Mouse (Mus musculus): Measurements from ENCODE around the gene Nmrk2. TPM values are rescaled to one million over a fixed set of nuclear protein-coding genes. Genes with fewer than 3 reads are reported as not detected.
"Not testable (repeated sequence)": the region's sequence is repeated elsewhere in the genome, so short reads cannot be mapped to it uniquely, and the experiment has no call there.

Nmrk2 gene
- polyA plus RNA-seq, 1 experiment from 2014 or later = not detected

GRCm38 (mm10) chr10:81230438-81231332, 28.8 kb upstream of the Nmrk2 start, which contains the start of gene Atcay:
Atcay (minus strand) TSS chr10:81230833.
- Histone ChIP-seq H3K79me2 (ENCODE audit: inconsistent target) (no peaks in the 10 kb centered on the region), H3K27ac (no peak within 1 kb of the TSS), H3K36me3 (ENCODE audit: inconsistent target) (no peaks in the 10 kb centered on the region), H3K4me3 (ENCODE audit: inconsistent target) (no peak within 1 kb of the TSS)
- 16% methylated on average over 26 of the region's 27 CpGs for WGBS (ENCODE audit: missing documents)

GRCm38 (mm10) chr10:81229735-81230437, 28.0 kb upstream of the Nmrk2 start:
- WGBS (ENCODE audit: missing documents) = 15% methylated on average over 18 of the region's 20 CpGs
- Histone ChIP-seq H3K27ac (no peak overlapping the region), H3K36me3 (ENCODE audit: inconsistent target) (no peaks in the 10 kb centered on the region), H3K4me3 (ENCODE audit: inconsistent target) (no peak overlapping the region), H3K79me2 (ENCODE audit: inconsistent target) (no peaks in the 10 kb centered on the region)

- H3K79me2 ChIP-seq (ENCODE audit: inconsistent target); H3K27ac ChIP-seq; H3K4me3 ChIP-seq (ENCODE audit: inconsistent target); H3K36me3 ChIP-seq (ENCODE audit: inconsistent target): not testable (repeated sequence)
- WGBS (ENCODE audit: missing documents) = 81% methylated on average over 2 of the region's 2 CpGs
These were observed 21.9 kb upstream of the Nmrk2 start for GRCm38 (mm10) chr10:81223731-81224130.

- Histone ChIP-seq H3K79me2 (ENCODE audit: inconsistent target) (no peaks in the 10 kb centered on the region), H3K4me3 (ENCODE audit: inconsistent target) (no peak overlapping the region), H3K36me3 (ENCODE audit: inconsistent target) (no peaks in the 10 kb centered on the region), H3K27ac (no peak overlapping the region)
- WGBS (ENCODE audit: missing documents) = 51% methylated on average over 5 of the region's 5 CpGs
These were observed 19.7 kb upstream of the Nmrk2 start for GRCm38 (mm10) chr10:81221402-81222015.

GRCm38 (mm10) chr10:81217964-81218363, 16.1 kb upstream of the Nmrk2 start:
- Histone ChIP-seq H3K79me2 (ENCODE audit: inconsistent target) (no peaks in the 10 kb centered on the region), H3K4me3 (ENCODE audit: inconsistent target) (no peak overlapping the region), H3K36me3 (ENCODE audit: inconsistent target) (no peaks in the 10 kb centered on the region), H3K27ac (no peak overlapping the region)
- 16% methylated on average over 7 of the region's 7 CpGs for WGBS (ENCODE audit: missing documents)

GRCm38 (mm10) chr10:81217267-81217666, 15.4 kb upstream of the Nmrk2 start:
- WGBS (ENCODE audit: missing documents) = no CpG with 5 or more reads among the region's 1 CpGs
- not testable (repeated sequence) for H3K27ac ChIP-seq; H3K79me2 ChIP-seq (ENCODE audit: inconsistent target); H3K4me3 ChIP-seq (ENCODE audit: inconsistent target); H3K36me3 ChIP-seq (ENCODE audit: inconsistent target)

- WGBS (ENCODE audit: missing documents) = 83% methylated on average over 6 of the region's 6 CpGs
These were observed 15.0 kb upstream of the Nmrk2 start for GRCm38 (mm10) chr10:81216810-81217209.

GRCm38 (mm10) chr10:81216260-81216659, 14.4 kb upstream of the Nmrk2 start:
- no peak overlapping the region for H3K4me3 ChIP-seq (ENCODE audit: inconsistent target)
- no peak overlapping the region for H3K27ac ChIP-seq
- 65% methylated on average over 6 of the region's 6 CpGs for WGBS (ENCODE audit: missing documents)
- H3K79me2 ChIP-seq (ENCODE audit: inconsistent target) = no peaks in the 10 kb centered on the region
- no peaks in the 10 kb centered on the region for H3K36me3 ChIP-seq (ENCODE audit: inconsistent target)

More at GRCm38 (mm10) chr10:81216810-81217209, 15.0 kb upstream of the Nmrk2 start:
- Histone ChIP-seq H3K27ac (no peak overlapping the region), H3K79me2 (ENCODE audit: inconsistent target) (no peaks in the 10 kb centered on the region), H3K4me3 (ENCODE audit: inconsistent target) (no peak overlapping the region), H3K36me3 (ENCODE audit: inconsistent target) (no peaks in the 10 kb centered on the region)

- Histone ChIP-seq H3K36me3 (ENCODE audit: inconsistent target) (no peaks in the 10 kb centered on the region), H3K27ac (no peak overlapping the region), H3K4me3 (ENCODE audit: inconsistent target) (no peak overlapping the region), H3K79me2 (ENCODE audit: inconsistent target) (no peaks in the 10 kb centered on the region)
- 90% methylated on average over 5 of the region's 5 CpGs for WGBS (ENCODE audit: missing documents)
These were observed 8.3 kb upstream of the Nmrk2 start for GRCm38 (mm10) chr10:81210154-81210553.

- 96% methylated on average over 4 of the region's 4 CpGs for WGBS (ENCODE audit: missing documents)
- Histone ChIP-seq H3K27ac (no peak overlapping the region), H3K79me2 (ENCODE audit: inconsistent target) (no peaks in the 10 kb centered on the region), H3K36me3 (ENCODE audit: inconsistent target) (no peaks in the 10 kb centered on the region), H3K4me3 (ENCODE audit: inconsistent target) (no peak overlapping the region)
These were observed 2.3 kb upstream of the Nmrk2 start for GRCm38 (mm10) chr10:81204137-81204536.

GRCm38 (mm10) chr10:81202978-81203720, 1.3 kb upstream of the Nmrk2 start:
- no peaks in the 10 kb centered on the region for H3K79me2 ChIP-seq (ENCODE audit: inconsistent target)
- no peak overlapping the region for H3K4me3 ChIP-seq (ENCODE audit: inconsistent target)
- no peaks in the 10 kb centered on the region for H3K36me3 ChIP-seq (ENCODE audit: inconsistent target)
- WGBS (ENCODE audit: missing documents) = 82% methylated on average over 7 of the region's 8 CpGs
- no peak overlapping the region for H3K27ac ChIP-seq

- Histone ChIP-seq H3K79me2 (ENCODE audit: inconsistent target) (no peaks in the 10 kb centered on the region), H3K4me3 (ENCODE audit: inconsistent target) (no peak overlapping the region), H3K36me3 (ENCODE audit: inconsistent target) (no peaks in the 10 kb centered on the region), H3K27ac (no peak overlapping the region)
- 85% methylated on average over 19 of the region's 20 CpGs for WGBS (ENCODE audit: missing documents)
These were observed 1.1 kb downstream of the Nmrk2 start for GRCm38 (mm10) chr10:81200605-81201287.

- Histone ChIP-seq H3K4me3 (ENCODE audit: inconsistent target) (no peak overlapping the region), H3K27ac (no peak overlapping the region), H3K36me3 (ENCODE audit: inconsistent target) (no peaks in the 10 kb centered on the region), H3K79me2 (ENCODE audit: inconsistent target) (no peaks in the 10 kb centered on the region)
- WGBS (ENCODE audit: missing documents) = 92% methylated on average over 13 of the region's 13 CpGs
These were observed 1.7 kb downstream of the Nmrk2 start for GRCm38 (mm10) chr10:81200141-81200540.

- Histone ChIP-seq H3K79me2 (ENCODE audit: inconsistent target) (no peaks in the 10 kb centered on the region), H3K36me3 (ENCODE audit: inconsistent target) (no peaks in the 10 kb centered on the region), H3K4me3 (ENCODE audit: inconsistent target) (no peak overlapping the region), H3K27ac (no peak overlapping the region)
- 92% methylated on average over 6 of the region's 6 CpGs for WGBS (ENCODE audit: missing documents)
These were observed 2.9 kb downstream of the Nmrk2 start for GRCm38 (mm10) chr10:81198990-81199389.

All from macrophage (primary cell).